Mouse (Mus musculus) C2C12 (cell line): Measurements from ENCODE around the gene Hs3st1.

Source experiments
- CEBPB ChIP-seq: IDR thresholded peaks from one replicate; pipeline ENCODE4 v1.6.1; 2011; ENCODE audit warnings: low read depth, mild to moderate bottlenecking, control low read depth, moderate library complexity
- CTCF ChIP-seq: IDR thresholded peaks from one replicate; pipeline ENCODE4 v1.5.1; 2011; ENCODE audit not compliant: control insufficient read depth, insufficient read depth, insufficient read length
- MYOD1 ChIP-seq: IDR thresholded peaks from one replicate; pipeline ENCODE4 v1.6.1; 2011; ENCODE audit warnings: low read depth; ENCODE audit not compliant: control insufficient read depth, insufficient read length
- MYOG ChIP-seq: IDR thresholded peaks from one replicate; pipeline ENCODE4 v1.6.1; 2011; ENCODE audit not compliant: control insufficient read depth, insufficient read length; ENCODE audit errors: extremely low read depth
- USF1 ChIP-seq: IDR thresholded peaks from one replicate; pipeline ENCODE4 v1.6.1; 2011; ENCODE audit warnings: low read depth, mild to moderate bottlenecking, control low read depth, moderate library complexity

DNA sequence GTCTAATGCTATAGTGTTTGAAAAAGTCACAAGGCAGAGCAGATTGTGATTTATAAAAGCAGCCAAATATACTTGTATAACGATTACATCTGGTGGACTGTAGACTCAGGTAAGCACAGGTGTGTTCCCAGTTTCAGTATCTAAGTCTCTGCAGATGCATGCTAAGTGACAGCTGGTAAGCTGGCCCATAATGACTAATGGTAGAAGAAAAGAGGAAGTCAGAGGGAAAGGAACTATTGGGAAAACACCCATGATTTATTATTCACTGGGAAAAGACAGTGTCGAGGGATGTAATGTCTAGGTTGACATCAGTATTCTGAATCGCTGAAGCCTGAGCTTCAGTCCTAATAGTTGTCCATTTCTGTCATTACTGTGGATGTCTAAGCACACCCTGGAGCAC is 49.7 kb downstream of the Hs3st1 start:
- TF ChIP-seq CEBPB, result no peak
- no peak for TF ChIP-seq CTCF
- no peak for TF ChIP-seq USF1
- TF ChIP-seq MYOG, result no peak
- TF ChIP-seq MYOD1, result no peak
